Mouse (Mus musculus) activated CD4-positive, CD25-positive, alpha-beta regulatory T cell, adult 4 months (primary cell): Measurements from ENCODE around the gene Galnt13. TPM values are rescaled to one million over a fixed set of nuclear protein-coding genes. Genes with fewer than 3 reads are reported as not detected.
"Not testable (repeated sequence)": the region's sequence is repeated elsewhere in the genome, so short reads cannot be mapped to it uniquely, and the experiment has no call there.

Experiments used
- ATAC-seq: one replicate; pipeline ENCODE4 v1.8.0; 2017
- polyA plus RNA-seq, 2 experiments: library from polyadenylated mRNA; unstranded; fragments of 100-300 nt; shearing (Covaris generic); gene quantifications; one replicate each; pipeline ENCODE4 v1.2.1; 2017

The Galnt13 gene
- polyA plus RNA-seq, 2 experiments from 2014 or later = 0.08 TPM; not detected in 1

DNA sequence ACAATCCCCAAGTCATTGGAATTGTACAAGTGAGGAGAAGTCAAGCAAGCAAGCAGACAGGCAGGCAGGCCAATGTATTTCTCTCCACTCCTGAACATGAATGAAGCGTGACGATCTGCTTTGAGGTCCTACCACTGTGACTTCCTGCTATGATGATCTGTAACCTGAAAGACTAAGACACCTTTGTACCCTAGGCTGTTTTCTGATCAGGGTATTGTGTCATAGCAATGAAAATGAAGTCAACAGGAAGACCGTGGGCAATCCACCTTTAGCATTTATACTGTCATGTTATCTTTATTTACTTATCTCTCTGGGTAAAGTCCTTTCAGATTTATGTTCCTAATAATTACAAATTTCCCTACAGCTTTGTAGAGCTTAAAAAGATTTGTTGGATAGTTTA is 500.3 kb downstream of the Galnt13 start:
- no peak for ATAC-seq

- no peak for ATAC-seq
Measured at GRCm38 (mm10) chr2:54937306-54937705, 501.2 kb downstream of the Galnt13 start.

DNA sequence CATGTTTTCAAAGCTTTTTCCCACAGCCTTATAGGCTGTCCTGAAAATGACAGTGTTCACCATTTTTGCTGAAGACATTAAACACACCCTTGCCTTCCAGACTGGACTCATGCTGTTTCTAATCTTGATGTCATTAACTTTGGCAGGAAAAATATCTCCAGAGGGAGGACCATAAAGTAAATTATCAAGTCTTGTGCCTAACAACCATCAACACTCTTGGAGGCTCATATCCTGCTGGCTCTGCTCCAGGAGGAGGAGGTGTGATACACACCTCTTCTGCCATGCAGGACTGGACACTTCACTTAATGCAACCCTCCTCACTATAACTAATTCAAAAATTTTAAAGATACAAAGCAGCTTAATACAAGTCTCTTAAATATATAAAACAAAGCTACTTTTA is 502.0 kb downstream of the Galnt13 start:
- no peak for ATAC-seq

DNA sequence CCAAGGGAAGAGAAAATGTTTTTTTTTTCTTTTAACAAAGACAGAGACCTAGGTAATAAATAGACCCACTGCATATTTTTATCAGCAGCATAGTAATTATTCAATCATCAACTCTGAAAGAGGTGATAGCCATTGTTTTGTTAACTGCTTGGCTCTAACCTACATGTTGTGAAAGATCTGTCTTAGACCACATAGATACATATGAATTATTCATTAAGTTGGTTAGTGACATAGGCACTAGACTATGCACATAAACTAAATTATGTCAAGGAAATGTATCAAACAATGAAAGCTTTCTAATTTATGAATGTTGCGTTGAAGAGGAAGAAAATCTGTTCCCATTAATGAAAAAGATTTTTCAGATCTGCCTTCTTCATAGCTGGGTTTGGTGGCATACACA is 507.3 kb downstream of the Galnt13 start:
- ATAC-seq = no peak

DNA sequence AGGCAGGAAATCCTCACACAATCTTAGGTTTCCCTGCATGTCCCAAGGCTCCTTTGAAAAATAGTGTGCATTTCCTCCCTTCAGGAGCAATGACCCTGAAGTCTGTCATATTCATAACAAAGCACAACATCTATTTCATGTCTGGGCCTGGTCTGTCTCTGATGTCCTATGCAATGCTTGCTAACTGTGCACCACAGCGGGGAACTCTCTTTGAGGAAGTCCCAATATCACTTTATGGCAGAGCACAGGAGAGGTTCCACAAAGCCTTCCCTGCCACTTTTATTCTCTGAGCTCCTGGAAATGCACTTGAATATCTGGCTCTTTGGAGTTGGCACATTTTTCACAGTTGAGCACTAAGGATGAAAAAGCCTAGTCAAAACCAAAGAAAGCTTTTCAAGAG is 547.7 kb downstream of the Galnt13 start:
- no peak for ATAC-seq

- not testable (repeated sequence) for ATAC-seq
Measured at GRCm38 (mm10) chr2:55022539-55022938, 586.4 kb downstream of the Galnt13 start.

DNA sequence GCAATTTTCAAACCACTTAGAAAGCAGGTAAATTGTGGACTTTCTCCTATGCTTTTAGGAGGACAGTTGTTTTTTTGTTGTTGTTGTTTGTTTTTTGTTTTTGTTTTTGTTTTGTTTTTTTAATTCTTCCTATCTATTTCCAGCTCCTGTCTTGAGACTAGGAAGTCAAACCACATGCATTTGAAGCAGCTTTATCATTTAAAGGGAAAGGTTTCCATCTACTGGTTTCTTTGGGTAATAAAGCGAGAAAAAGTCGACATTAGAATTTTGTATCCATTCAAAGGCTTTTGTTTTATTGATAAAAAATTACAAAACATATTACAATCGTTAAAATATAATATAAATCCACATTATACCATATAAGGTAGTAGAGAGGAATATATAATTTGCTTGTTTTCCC is 598.5 kb downstream of the Galnt13 start:
- no peak for ATAC-seq

DNA sequence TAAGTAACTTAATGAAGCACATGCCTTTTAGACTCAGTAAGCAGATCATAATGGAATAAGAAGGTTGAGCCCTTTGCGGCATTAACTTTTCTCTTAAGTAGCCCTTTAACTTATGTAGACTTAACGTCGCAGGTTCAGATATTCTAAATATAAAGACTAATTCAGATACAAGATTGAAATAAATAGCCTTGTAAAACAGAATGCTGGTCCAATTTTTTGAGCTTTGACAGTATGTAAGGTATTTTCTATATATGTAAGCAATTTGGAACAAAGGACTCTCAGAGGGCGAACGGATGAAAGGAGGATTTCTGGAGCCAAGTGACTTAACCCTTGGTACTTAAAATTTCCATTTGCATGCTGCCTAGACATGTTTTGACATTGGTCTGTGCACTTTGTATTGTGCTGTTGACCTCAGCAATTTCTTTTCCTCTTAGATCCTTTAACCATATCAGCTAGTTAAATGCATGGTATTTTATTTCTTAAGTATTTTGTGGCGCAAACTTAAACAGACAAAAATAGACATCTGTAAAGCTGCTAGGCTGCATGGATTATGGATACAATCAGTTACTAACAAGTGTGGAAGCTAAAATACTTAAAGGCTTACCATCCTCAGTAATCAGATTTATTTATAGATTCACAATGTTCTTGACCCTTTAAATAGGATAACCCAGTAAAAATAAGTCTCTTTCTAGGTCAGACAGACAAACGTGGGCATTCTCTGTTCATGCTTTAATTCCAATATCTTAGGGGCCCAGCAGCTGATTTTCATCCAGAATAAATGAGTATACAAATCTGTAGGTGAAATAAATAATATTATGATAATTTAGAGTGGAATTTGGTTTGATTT is 629.6 kb downstream of the Galnt13 start:
- no peak for ATAC-seq

DNA sequence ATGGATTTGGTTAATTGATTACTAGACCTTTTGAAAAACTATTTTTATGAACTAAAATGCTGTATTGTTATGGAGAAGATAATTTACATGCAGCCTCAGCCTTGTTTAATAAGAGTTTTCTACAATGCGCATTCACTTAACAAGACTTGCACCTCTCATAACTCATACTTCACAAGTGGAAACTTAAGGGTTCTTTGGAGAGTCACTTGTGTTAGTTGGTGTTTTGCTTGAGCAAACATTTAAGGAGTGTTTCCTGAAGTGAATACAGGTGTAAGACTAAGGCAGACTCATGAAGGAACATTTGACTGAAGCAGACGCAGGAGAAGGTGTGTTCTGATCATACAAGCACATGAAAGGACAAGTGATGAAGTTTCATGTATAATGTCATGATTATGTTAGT is 649.5 kb downstream of the Galnt13 start:
- no peak for ATAC-seq

DNA sequence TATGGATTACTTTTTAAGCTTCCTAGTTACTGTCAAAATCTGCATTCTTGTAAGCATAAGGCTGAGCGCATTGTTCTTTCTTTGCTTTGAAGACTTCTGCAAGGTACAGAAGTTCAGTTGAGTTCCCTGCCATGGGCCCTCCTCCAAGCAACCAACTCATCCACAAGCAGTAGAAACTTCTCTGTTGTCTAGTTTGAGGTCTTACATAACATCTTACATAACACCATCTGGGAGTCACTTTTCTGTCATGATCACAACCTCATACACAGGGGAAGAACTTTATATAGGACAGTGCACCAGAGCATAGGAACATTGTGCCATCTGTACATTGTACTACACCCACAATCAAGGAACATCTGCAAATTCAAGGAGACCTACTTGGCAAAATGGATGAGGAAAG is 651.9 kb downstream of the Galnt13 start:
- ATAC-seq = no peak

GRCm38 (mm10) chr2:55090332-55090731 is 654.2 kb downstream of the Galnt13 start:
- no peak for ATAC-seq

DNA sequence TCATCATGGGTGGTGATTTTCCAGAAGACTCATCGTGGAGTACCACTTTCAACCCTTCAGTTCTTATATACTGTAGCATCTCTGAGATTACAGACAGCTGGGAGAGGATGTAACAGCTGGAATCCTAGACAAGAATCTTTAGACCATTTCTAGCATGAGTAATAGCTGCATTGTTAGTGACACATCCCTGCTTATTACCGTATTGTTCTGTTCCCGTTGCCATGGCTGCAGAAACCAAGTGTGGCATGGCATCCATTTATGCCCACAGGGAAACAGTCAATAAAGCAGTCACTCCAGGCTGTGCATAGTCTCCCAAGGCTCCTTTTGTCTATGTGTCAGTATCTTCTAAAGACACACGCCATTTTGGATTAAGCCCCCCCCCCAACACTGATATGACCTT is 655.4 kb downstream of the Galnt13 start:
- no peak for ATAC-seq

DNA sequence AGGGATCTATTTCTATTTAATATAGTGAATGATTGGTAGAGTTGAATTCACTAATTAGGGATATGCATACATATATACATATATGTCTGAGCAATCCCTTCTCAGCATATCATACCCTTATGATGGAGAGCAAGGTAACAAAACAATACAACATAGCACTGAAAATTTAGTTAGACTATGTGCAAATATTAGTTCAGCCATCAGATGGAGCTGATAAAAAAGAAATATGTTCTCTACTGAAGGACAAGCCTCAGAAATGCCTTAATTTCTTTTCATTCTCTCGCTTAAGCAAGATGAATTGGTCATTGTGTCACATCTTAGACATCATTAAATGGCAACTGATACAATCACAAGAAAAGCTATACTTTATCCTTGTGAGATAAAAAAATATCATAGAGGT is 663.0 kb downstream of the Galnt13 start:
- ATAC-seq = no peak

DNA sequence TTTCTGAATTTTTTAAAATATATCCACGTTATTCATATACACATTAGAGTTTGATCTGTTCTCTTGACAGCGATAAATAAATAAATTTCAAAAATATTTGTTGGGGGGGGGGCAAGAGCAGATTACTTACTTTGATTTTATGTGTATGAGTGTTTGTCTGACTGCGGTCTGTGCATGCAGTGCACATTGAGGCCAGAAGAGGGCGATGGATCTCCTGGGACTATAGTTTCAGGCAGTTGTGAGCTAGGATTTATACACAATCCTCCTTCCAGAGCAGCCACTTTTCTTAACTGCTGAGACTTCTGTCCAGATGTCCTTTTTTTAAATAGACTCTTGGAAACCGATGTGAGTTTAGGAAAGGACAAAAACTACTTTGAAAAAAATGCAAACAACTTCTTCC is 665.2 kb downstream of the Galnt13 start:
- ATAC-seq = no peak

- ATAC-seq = no peak
Measured at GRCm38 (mm10) chr2:55103521-55103920, 667.4 kb downstream of the Galnt13 start.

GRCm38 (mm10) chr2:55107828-55108227 is 671.7 kb downstream of the Galnt13 start:
- no peak for ATAC-seq

DNA sequence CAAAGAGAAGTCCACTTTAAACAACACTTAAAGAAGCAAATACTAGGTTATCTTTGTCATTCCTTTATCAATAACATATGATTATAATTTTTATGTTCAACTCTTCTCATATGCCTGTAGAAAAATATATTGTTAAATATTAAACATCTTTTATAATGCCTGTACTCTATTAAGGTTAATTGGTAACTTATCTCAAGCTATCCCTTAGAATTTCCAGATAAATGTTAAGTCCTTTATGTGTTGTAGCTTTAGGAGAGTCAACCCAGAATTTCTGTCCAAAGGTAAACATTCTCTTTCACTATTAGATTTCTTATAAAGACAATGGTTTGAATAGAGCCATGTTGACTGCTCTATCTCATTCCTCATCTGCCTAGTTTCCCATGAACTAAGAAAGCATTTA is 717.0 kb downstream of the Galnt13 start:
- no peak for ATAC-seq

DNA sequence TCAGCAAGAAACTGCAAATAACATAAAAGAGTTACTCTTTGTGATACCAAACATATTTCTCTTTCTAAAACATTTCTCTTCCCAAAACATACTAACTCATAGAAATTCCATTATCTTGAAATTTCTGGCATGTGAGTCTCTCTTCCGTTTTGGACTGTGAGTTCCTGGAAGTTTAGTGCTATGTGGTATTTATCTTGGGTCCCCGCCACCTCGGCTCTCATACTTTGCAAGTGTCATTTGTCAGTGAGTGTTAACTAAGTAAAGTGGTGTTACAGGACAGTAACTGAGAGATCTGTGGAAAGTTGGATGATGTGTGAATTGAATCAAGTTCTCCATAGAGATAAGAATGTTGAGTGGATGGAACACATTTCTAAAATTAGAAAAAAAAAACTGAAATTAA is 728.7 kb downstream of the Galnt13 start:
- no peak for ATAC-seq
